Mouse (Mus musculus) lung, adult 18-20 months (tissue): ENCODE measurements at regions not wholly inside any gene's neighbourhood (a gene's known extent, or its start where the extent isn't known, plus 50 kb on each side); places are given as distances from the start of the nearest gene placed in this dataset.

Experiments used
- DNase-seq, 2 experiments: peaks; one replicate each; pipeline ENCODE4 v3.0.0; 2022; ENCODE audit warnings: mixed read lengths in 2 of 2

- DNase-seq: no peak
These were observed 1060.0 kb downstream of the Serpinb8 start for GRCm38 (mm10) chr1:108649588-108650378.

GRCm38 (mm10) chr1:108671026-108671425 is 1081.2 kb downstream of the Serpinb8 start:
- DNase-seq: peak in 1 of 2 experiments; percentile 5
